Mouse (Mus musculus) lung, adult 2 months (tissue): Measurements from ENCODE around the gene Tacc2.

Experiments used
- CTCF ChIP-seq: fragments of 200-500 bp; IDR thresholded peaks from 2 replicates; pipeline ENCODE4 v1.5.1; 2011; ENCODE audit warnings: mild to moderate bottlenecking, low read length, control low read depth; ENCODE audit not compliant: insufficient read depth
- POLR2A ChIP-seq: fragments of 200-500 bp; IDR thresholded peaks from 2 replicates; pipeline ENCODE4 v1.6.1; 2011; ENCODE audit warnings: low read depth, mild to moderate bottlenecking, control low read depth, low read length, borderline replicate concordance; ENCODE audit errors: extremely low read depth

- no peak for TF ChIP-seq CTCF
- TF ChIP-seq POLR2A: no peak
These were observed 155.7 kb downstream of the Tacc2 start for GRCm38 (mm10) chr7:130732908-130733307.
